Mouse (Mus musculus) myocyte (in vitro differentiated cells): Measurements from ENCODE around the gene Rpl36-ps4. TPM values are rescaled to one million over a fixed set of nuclear protein-coding genes. Genes with fewer than 3 reads are reported as not detected.

Experiments used
- H3K27me3 ChIP-seq: one replicate; pipeline ENCODE4 v1.6.1; 2011; ENCODE audit not compliant: control insufficient read depth, insufficient read depth, insufficient read length
- H3K36me3 ChIP-seq: one replicate; pipeline ENCODE4 v1.6.1; 2011; ENCODE audit not compliant: control insufficient read depth, insufficient read depth
- H3K4me2 ChIP-seq: one replicate; pipeline ENCODE4 v1.6.1; 2011; ENCODE audit warnings: low read depth, control low read depth
- H3K4me3 ChIP-seq: one replicate; pipeline ENCODE4 v1.5.1; 2011; ENCODE audit warnings: mild to moderate bottlenecking, control low read depth, moderate library complexity
- H3K79me2 ChIP-seq: one replicate; pipeline ENCODE4 v1.6.1; 2011; ENCODE audit not compliant: control insufficient read depth, insufficient read depth
- H3ac ChIP-seq: one replicate; pipeline ENCODE4 v1.6.1; 2011; ENCODE audit not compliant: control insufficient read depth, insufficient read length
- CEBPB ChIP-seq: IDR thresholded peaks from 2 replicates; pipeline ENCODE4 v1.6.1; 2011; ENCODE audit warnings: mild to moderate bottlenecking, moderate library complexity; ENCODE audit not compliant: poor library complexity, insufficient read depth, severe bottlenecking
- E2F4 ChIP-seq: IDR thresholded peaks from one replicate; pipeline ENCODE4 v1.6.1; 2011; ENCODE audit warnings: mild to moderate bottlenecking, control low read depth, moderate library complexity; ENCODE audit not compliant: insufficient read depth
- MAX ChIP-seq: IDR thresholded peaks from one replicate; pipeline ENCODE4 v1.6.1; 2011; ENCODE audit warnings: low read depth, mild to moderate bottlenecking, control low read depth
- MYOD1 ChIP-seq, 3 experiments: IDR thresholded peaks; one replicate each; pipeline ENCODE4 v1.6.1; 2011; ENCODE audit warnings: control low read depth in 2 of 3, low read depth in 2 of 3, mild to moderate bottlenecking in 2 of 3, moderate library complexity in 1 of 3; ENCODE audit not compliant: insufficient read length in 2 of 3, control insufficient read depth in 1 of 3
- MYOG ChIP-seq, 3 experiments: IDR thresholded peaks; one replicate each; pipeline ENCODE4 v1.6.1; 2011; ENCODE audit warnings: control low read depth in 2 of 3, low read depth in 2 of 3, mild to moderate bottlenecking in 2 of 3; ENCODE audit not compliant: insufficient read length in 2 of 3, control insufficient read depth in 1 of 3, insufficient read depth in 1 of 3
- POLR2A ChIP-seq: IDR thresholded peaks from one replicate; pipeline ENCODE4 v1.6.1; 2011; ENCODE audit warnings: low read depth, mild to moderate bottlenecking, control low read depth, moderate library complexity; ENCODE audit not compliant: insufficient read length
- POLR2AphosphoS2 ChIP-seq: IDR thresholded peaks from one replicate; pipeline ENCODE4 v1.6.1; 2011; ENCODE audit warnings: low read depth, control low read depth; ENCODE audit not compliant: insufficient read length
- REST ChIP-seq: IDR thresholded peaks from one replicate; pipeline ENCODE4 v1.6.1; 2011; ENCODE audit warnings: mild to moderate bottlenecking, control low read depth, moderate library complexity; ENCODE audit not compliant: insufficient read depth, insufficient read length
- SRF ChIP-seq: IDR thresholded peaks from one replicate; pipeline ENCODE4 v1.6.1; 2011; ENCODE audit warnings: low read depth; ENCODE audit not compliant: control insufficient read depth, insufficient read length
- TCF12 ChIP-seq: IDR thresholded peaks from one replicate; pipeline ENCODE4 v1.6.1; 2011; ENCODE audit warnings: mild to moderate bottlenecking, control low read depth; ENCODE audit not compliant: poor library complexity, insufficient read depth, severe bottlenecking
- TCF3 ChIP-seq: IDR thresholded peaks from one replicate; pipeline ENCODE4 v1.6.1; 2011; ENCODE audit warnings: low read depth, control low read depth; ENCODE audit not compliant: insufficient read length
- USF1 ChIP-seq: IDR thresholded peaks from one replicate; pipeline ENCODE4 v1.6.1; 2011; ENCODE audit warnings: low read depth, mild to moderate bottlenecking, control low read depth, moderate library complexity
- polyA plus RNA-seq: library from polyadenylated mRNA; unstranded; fragments of >200 nt; fragmentation: generic; extraction: Trizol; gene quantifications from one replicate; pipeline ENCODE4 v1.2.1, GENCODE M21; 2012; ENCODE audit warnings: missing spikeins

Gene Rpl36-ps4
- polyA plus RNA-seq, 1 experiment, result not detected

GRCm38 (mm10) chr17:87903213-87903612 lies 17.6 kb upstream of the Rpl36-ps4 start:
- H3K36me3 ChIP-seq, result no peaks in the 10 kb centered on the region
- no peaks in the 10 kb centered on the region for H3K79me2 ChIP-seq
- no peaks in the 10 kb centered on the region for H3K27me3 ChIP-seq
- H3ac ChIP-seq, result no peak overlapping the region
- TF ChIP-seq POLR2A (no peak), CEBPB (no peak), SRF (no peak)
- H3K4me3 ChIP-seq, result no peak overlapping the region
- H3K4me2 ChIP-seq, result no peak overlapping the region

- no peaks in the 10 kb centered on the region for H3K27me3 ChIP-seq
- no peak overlapping the region for H3K4me3 ChIP-seq
- H3K36me3 ChIP-seq, result no peaks in the 10 kb centered on the region
- H3K79me2 ChIP-seq, result no peaks in the 10 kb centered on the region
- H3K4me2 ChIP-seq, result no peak overlapping the region
- no peak overlapping the region for H3ac ChIP-seq
- TF ChIP-seq MAX, result no peak
- TF ChIP-seq SRF, result no peak
- TF ChIP-seq MYOD1 (IDR thresholded peaks at IDR 0.05; ENCODE audit: control insufficient read depth in 1 of 3, insufficient read length in 2 of 3, low read depth in 2 of 3), result no peak
- TF ChIP-seq CEBPB, result no peak
- no peak for TF ChIP-seq E2F4
- no peak for TF ChIP-seq POLR2A
- TF ChIP-seq REST, result no peak
- TF ChIP-seq TCF12, result no peak
- no peak for TF ChIP-seq POLR2AphosphoS2
- TF ChIP-seq USF1, result no peak
These were observed 17.1 kb upstream of the Rpl36-ps4 start for GRCm38 (mm10) chr17:87903725-87904124.

- Histone ChIP-seq H3K4me2 (no peak overlapping the region), H3K4me3 (no peak overlapping the region), H3K36me3 (no peaks in the 10 kb centered on the region), H3ac (no peak overlapping the region), H3K27me3 (no peaks in the 10 kb centered on the region), H3K79me2 (no peaks in the 10 kb centered on the region)
- TF ChIP-seq CEBPB (peak; percentile 21; the same call in 1 of the 2 replicates), MYOD1 (IDR thresholded peaks at IDR 0.05; ENCODE audit: control insufficient read depth in 1 of 3, insufficient read length in 2 of 3, low read depth in 2 of 3) (no peak)
These were observed 5.4 kb upstream of the Rpl36-ps4 start for GRCm38 (mm10) chr17:87915386-87915785.

- H3ac ChIP-seq, result no peak overlapping the region
- no peaks in the 10 kb centered on the region for H3K79me2 ChIP-seq
- no peak for TF ChIP-seq TCF3
- no peak for TF ChIP-seq MYOD1 (IDR thresholded peaks at IDR 0.05; ENCODE audit: control insufficient read depth in 1 of 3, insufficient read length in 2 of 3, low read depth in 2 of 3)
- no peak for TF ChIP-seq CEBPB
- no peak for TF ChIP-seq POLR2A
- no peak for TF ChIP-seq REST
- no peak for TF ChIP-seq SRF
- TF ChIP-seq E2F4, result no peak
- no peak for TF ChIP-seq MYOG (IDR thresholded peaks at IDR 0.05; ENCODE audit: control insufficient read depth in 1 of 3, insufficient read depth in 1 of 3, insufficient read length in 2 of 3, low read depth in 2 of 3)
- TF ChIP-seq TCF12, result no peak
- no peak for TF ChIP-seq MAX
- TF ChIP-seq USF1, result no peak
- TF ChIP-seq POLR2AphosphoS2, result no peak
- H3K4me3 ChIP-seq, result no peak overlapping the region
- no peaks in the 10 kb centered on the region for H3K36me3 ChIP-seq
- no peak overlapping the region for H3K4me2 ChIP-seq
- no peaks in the 10 kb centered on the region for H3K27me3 ChIP-seq
These were observed 2.7 kb upstream of the Rpl36-ps4 start for GRCm38 (mm10) chr17:87918121-87918520.

GRCm38 (mm10) chr17:87934326-87934725 lies 13.5 kb downstream of the Rpl36-ps4 start:
- TF ChIP-seq E2F4 (no peak), POLR2A (no peak), SRF (no peak), REST (no peak), CEBPB (no peak), MYOG (IDR thresholded peaks at IDR 0.05; ENCODE audit: control insufficient read depth in 1 of 3, insufficient read depth in 1 of 3, insufficient read length in 2 of 3, low read depth in 2 of 3) (no peak)
- no peak overlapping the region for H3K4me3 ChIP-seq
- H3K4me2 ChIP-seq, result no peak overlapping the region
- H3K27me3 ChIP-seq, result no peaks in the 10 kb centered on the region
- no peak overlapping the region for H3ac ChIP-seq
- H3K36me3 ChIP-seq, result no peaks in the 10 kb centered on the region
- H3K79me2 ChIP-seq, result no peaks in the 10 kb centered on the region

GRCm38 (mm10) chr17:87934736-87935135 lies 14.0 kb downstream of the Rpl36-ps4 start:
- no peaks in the 10 kb centered on the region for H3K27me3 ChIP-seq
- no peaks in the 10 kb centered on the region for H3K79me2 ChIP-seq
- H3K4me3 ChIP-seq, result no peak overlapping the region
- no peak overlapping the region for H3ac ChIP-seq
- no peak overlapping the region for H3K4me2 ChIP-seq
- no peak for TF ChIP-seq USF1
- TF ChIP-seq MAX, result no peak
- no peak for TF ChIP-seq MYOD1 (IDR thresholded peaks at IDR 0.05; ENCODE audit: control insufficient read depth in 1 of 3, insufficient read length in 2 of 3, low read depth in 2 of 3)
- no peak for TF ChIP-seq MYOG (IDR thresholded peaks at IDR 0.05; ENCODE audit: control insufficient read depth in 1 of 3, insufficient read depth in 1 of 3, insufficient read length in 2 of 3, low read depth in 2 of 3)
- no peak for TF ChIP-seq CEBPB
- TF ChIP-seq POLR2AphosphoS2, result no peak
- TF ChIP-seq POLR2A, result no peak
- no peak for TF ChIP-seq SRF
- no peak for TF ChIP-seq E2F4
- TF ChIP-seq TCF12, result no peak
- no peak for TF ChIP-seq REST
- no peak for TF ChIP-seq TCF3
- no peaks in the 10 kb centered on the region for H3K36me3 ChIP-seq
